In the genomic region with DNA sequence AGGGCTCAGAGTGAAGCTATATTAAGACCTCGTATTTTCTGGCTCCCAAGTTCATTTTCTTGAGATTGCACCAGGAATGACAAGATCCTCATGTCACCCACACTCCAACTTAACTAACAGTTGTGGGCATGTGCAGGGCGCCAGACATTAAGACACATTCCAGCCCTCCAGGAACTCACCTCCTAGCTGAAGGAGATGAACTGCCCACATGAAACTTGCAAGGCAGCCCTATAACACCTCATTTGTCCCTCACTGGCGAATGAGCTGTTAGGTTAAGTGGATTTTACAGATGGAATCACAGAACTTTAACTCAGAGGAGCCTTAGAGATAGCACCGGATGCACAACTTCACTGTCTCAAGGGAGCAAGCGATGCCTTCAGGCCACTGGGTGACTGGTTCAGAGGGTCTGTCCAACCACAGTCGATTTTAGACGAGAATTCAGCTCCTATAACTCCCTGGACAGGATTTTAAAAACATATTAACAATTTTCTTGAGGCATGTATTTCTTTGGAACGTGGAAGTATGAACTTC, we compare ENCODE assay signal across 22 mouse cellular contexts.
DNase-seq lines count a peak whose midpoint lies in the region; ATAC-seq and TF ChIP-seq lines count a peak whose summit lies in the region.
"Had no signal": no experiment of that assay in that cellular context is flagged by ENCODE, and none has a peak within 500 bp of the region (broad histone marks: within the 10 kb centered on the region; RNA-seq: fewer than 3 reads in every experiment).

No protein-coding gene starts in this region.

- no peak for DNase-seq in kidney, postnatal 0 days (ENCODE audit: low spot score)
- no peak for DNase-seq in kidney, postnatal 10 days
- peak; percentile 64 for DNase-seq in lung, postnatal 0 days (ENCODE audit: low spot score)
- no peak for DNase-seq in lung, adult 2 months
- DNase-seq in limb, embryonic 10.5 days (ENCODE audit: low spot score) = no peak
- DNase-seq: adrenal gland, postnatal 25 days; cerebellum, adult 2 months; cerebellum, postnatal 10 days; embryo, embryonic 11 days; gastrocnemius, postnatal 14 days; heart, adult 2 months; heart, postnatal 36 days had no signal

- TF ChIP-seq CTCF in kidney, postnatal 0 days (IDR thresholded peaks at IDR 0.05; ENCODE audit: low read depth) = no peak
- TF ChIP-seq CTCF in lung, postnatal 0 days (IDR thresholded peaks at IDR 0.05) = no peak
- no peak for TF ChIP-seq CTCF in lung, adult 2 months (IDR thresholded peaks at IDR 0.05; ENCODE audit: insufficient read depth, low read length)

- H3K9me3 ChIP-seq in kidney, postnatal 0 days (replicated peaks; ENCODE audit: low read length) = no peaks in the 10 kb centered on the region
- no peaks in the 10 kb centered on the region for H3K9me3 ChIP-seq in lung, postnatal 0 days (ENCODE audit: low read length)
- no peaks in the 10 kb centered on the region for H3K9me3 ChIP-seq in limb, embryonic 10.5 days (replicated peaks)
- H3K9me3 ChIP-seq: embryonic facial prominence, embryonic 15.5 days; forebrain, embryonic 10.5 days; heart, embryonic 12.5 days; hindbrain, embryonic 15.5 days had no signal

- no peak for TF ChIP-seq POLR2A in lung, adult 2 months (IDR thresholded peaks at IDR 0.05; ENCODE audit: borderline replicate concordance, extremely low read depth, low read depth, low read length)

- no peak for ATAC-seq in kidney, postnatal 0 days (replicated peaks; ENCODE audit: low FRiP score, low read depth)
- ATAC-seq in lung, postnatal 0 days = peak; percentile 62
- no peak for ATAC-seq in megakaryocyte-erythroid progenitor cell, adult 5-6 weeks (replicated peaks; ENCODE audit: low FRiP score, low TSS enrichment, poor library complexity, severe bottlenecking)
- ATAC-seq: activated CD4-positive, CD25-positive, alpha-beta regulatory T cell, adult 4 months; forebrain, embryonic 14.5 days; Patski had no signal

- TF ChIP-seq EP300 in lung, postnatal 0 days (IDR thresholded peaks at IDR 0.05) = peak; percentile 50; the same call in 1 of the 2 replicates

- H3K27me3 ChIP-seq in kidney, postnatal 0 days (ENCODE audit: insufficient read depth, low read length) = no peaks in the 10 kb centered on the region
- H3K27me3 ChIP-seq in lung, postnatal 0 days (replicated peaks; ENCODE audit: insufficient read depth, low read length) = no peaks in the 10 kb centered on the region
- no peaks in the 10 kb centered on the region for H3K27me3 ChIP-seq in limb, embryonic 10.5 days (ENCODE audit: low read depth, poor library complexity, severe bottlenecking)
- H3K27me3 ChIP-seq: CH12.LX; embryonic facial prominence, embryonic 15.5 days; hindbrain, embryonic 15.5 days; Patski had no signal

- 62% methylated on average over 8 of the region's 8 CpGs for WGBS in kidney, postnatal 0 days
- WGBS in lung, postnatal 0 days = 52% methylated on average over 8 of the region's 8 CpGs
- WGBS in lung, adult 2 months = 59% methylated on average over 8 of the region's 8 CpGs
- WGBS in limb, embryonic 10.5 days = 47% methylated on average over 8 of the region's 8 CpGs

- H3K36me3 ChIP-seq in kidney, postnatal 0 days (ENCODE audit: insufficient read depth, low read length) = no peaks in the 10 kb centered on the region
- H3K36me3 ChIP-seq in lung, postnatal 0 days (ENCODE audit: insufficient read depth, low read length) = no peaks in the 10 kb centered on the region
- H3K36me3 ChIP-seq in limb, embryonic 10.5 days = no peaks in the 10 kb centered on the region
- H3K36me3 ChIP-seq: embryonic facial prominence, embryonic 15.5 days; forebrain, embryonic 10.5 days; heart, embryonic 12.5 days; hindbrain, embryonic 15.5 days had no signal

- no peak overlapping the region for H3K9ac ChIP-seq in kidney, postnatal 0 days (ENCODE audit: low read depth, low read length)
- no peak overlapping the region for H3K9ac ChIP-seq in lung, postnatal 0 days (replicated peaks; ENCODE audit: low read depth)
- H3K9ac ChIP-seq: embryonic facial prominence, embryonic 15.5 days; heart, embryonic 12.5 days; hindbrain, embryonic 15.5 days had no signal

- no peak overlapping the region for H3K4me3 ChIP-seq in kidney, postnatal 0 days (replicated peaks; ENCODE audit: low read depth, low read length)
- H3K4me3 ChIP-seq in lung, postnatal 0 days (ENCODE audit: low read depth, low read length) = no peak overlapping the region
- no peak overlapping the region for H3K4me3 ChIP-seq in lung, adult 2 months (replicated peaks; ENCODE audit: extremely low read depth, low read depth, low read length)
- no peak overlapping the region for H3K4me3 ChIP-seq in limb, embryonic 10.5 days
- H3K4me3 ChIP-seq: embryonic facial prominence, embryonic 15.5 days; erythroblast, embryonic 14.5 days; forebrain, embryonic 10.5 days; heart, adult 2 months; heart, embryonic 12.5 days; hindbrain, embryonic 15.5 days had no signal

- peaks cover 19% of the 10 kb centered on the region for H3K4me1 ChIP-seq in kidney, postnatal 0 days (replicated peaks; ENCODE audit: insufficient read depth, low read length)
- H3K4me1 ChIP-seq in lung, postnatal 0 days (ENCODE audit: insufficient read depth, low read depth, low read length) = no peaks in the 10 kb centered on the region; the same call in 1 of the 2 replicates
- H3K4me1 ChIP-seq in lung, adult 2 months (ENCODE audit: control insufficient read depth, insufficient read depth, low read length) = no peaks in the 10 kb centered on the region; the same call in 1 of the 2 replicates
- peaks cover 93% of the 10 kb centered on the region for H3K4me1 ChIP-seq in limb, embryonic 10.5 days

- H3K27ac ChIP-seq in kidney, postnatal 0 days = 0 out of 2 replicates have a peak overlapping the region, but pooled peaks have one; percentile 8
- H3K27ac ChIP-seq in lung, postnatal 0 days (ENCODE audit: low read length) = no peak overlapping the region
- H3K27ac ChIP-seq in limb, embryonic 10.5 days = 0 out of 2 replicates have a peak overlapping the region, but pooled peaks have one; percentile 1
- H3K27ac ChIP-seq: embryonic facial prominence, embryonic 15.5 days; forebrain, embryonic 10.5 days; heart, adult 2 months; hindbrain, embryonic 15.5 days had no signal

- H3K4me2 ChIP-seq in kidney, postnatal 0 days (ENCODE audit: low read length) = no peak overlapping the region
- no peak overlapping the region for H3K4me2 ChIP-seq in lung, postnatal 0 days (replicated peaks; ENCODE audit: low read depth, low read length)
- H3K4me2 ChIP-seq: embryonic facial prominence, embryonic 15.5 days; heart, embryonic 12.5 days; hindbrain, embryonic 15.5 days had no signal
